Mouse (Mus musculus) embryonic facial prominence, embryonic 15.5 days (tissue): ENCODE data around the gene Cnga2. TPM values are rescaled to one million over a fixed set of nuclear protein-coding genes. Genes with fewer than 3 reads are reported as not detected.
A peak's percentile ranks its signal among the peaks of the same experiment; 100 is the strongest.
"Not testable (repeated sequence)": the region's sequence is repeated elsewhere in the genome, so short reads cannot be mapped to it uniquely, and the experiment has no call there.

Experiments
- ATAC-seq: fragments of 200-750 bp; cut with Nextera tagmentation; 2 replicates; pipeline ENCODE4 v1.8.0; 2017; ENCODE audit warnings: low read depth, moderate TSS enrichment; ENCODE audit not compliant: insufficient number of reproducible peaks, low FRiP score, low TSS enrichment
- H3K27ac ChIP-seq: fragments of 300-500 bp; sonication (generic); replicated peaks from 2 replicates; pipeline ENCODE4 v1.5.1; 2015; ENCODE audit warnings: mild to moderate bottlenecking, inconsistent platforms
- H3K27me3 ChIP-seq: fragments of 300-500 bp; sonication (generic); 2 replicates; pipeline ENCODE4 v1.6.1; 2015; ENCODE audit warnings: inconsistent platforms
- H3K36me3 ChIP-seq: fragments of 300-500 bp; sonication (generic); 2 replicates; pipeline ENCODE4 v1.6.1; 2015; ENCODE audit warnings: mild to moderate bottlenecking, inconsistent platforms
- H3K4me1 ChIP-seq: fragments of 300-500 bp; sonication (generic); 2 replicates; pipeline ENCODE4 v1.6.1; 2015; ENCODE audit warnings: inconsistent platforms
- H3K4me2 ChIP-seq: fragments of 300-500 bp; sonication (generic); replicated peaks from 2 replicates; pipeline ENCODE4 v1.6.1; 2015; ENCODE audit warnings: mild to moderate bottlenecking, inconsistent platforms
- H3K4me3 ChIP-seq: fragments of 300-500 bp; sonication (generic); replicated peaks from 2 replicates; pipeline ENCODE4 v1.5.1; 2015; ENCODE audit warnings: mild to moderate bottlenecking, inconsistent platforms
- H3K9ac ChIP-seq: fragments of 300-500 bp; sonication (generic); 2 replicates; pipeline ENCODE4 v1.6.1; 2015; ENCODE audit warnings: inconsistent platforms
- H3K9me3 ChIP-seq: fragments of 300-500 bp; sonication (generic); replicated peaks from 2 replicates; pipeline ENCODE4 v1.6.1; 2016; ENCODE audit warnings: inconsistent platforms
- WGBS: fragments of 180-500 bp; shearing (Covaris S2); methylation state at CpG from one replicate; pipeline ENCODE4 v1.1.7; 2015; 5-methylcytosine and 5-hydroxymethylcytosine counted together
- polyA plus RNA-seq: library from polyadenylated mRNA; unstranded; fragments of >200 nt; fragmentation: Nextera tagmentation; extraction: Ambion mirVana; gene quantifications from 2 replicates; pipeline ENCODE4 v1.2.1, GENCODE M21; 2015

Cnga2 gene
- 3.0 and 4.2 TPM in 2 replicates for polyA plus RNA-seq

- Histone ChIP-seq H3K27ac (no peak within 1 kb of the TSS), H3K4me2 (no peak within 1 kb of the TSS), H3K9ac (no peak within 1 kb of the TSS), H3K36me3 (no peaks in the 10 kb centered on the region), H3K9me3 (no peaks in the 10 kb centered on the region), H3K4me1 (no peaks in the 10 kb centered on the region), H3K27me3 (0 out of 2 replicates have a peak, but pooled peaks cover 3% of the 10 kb centered on the region), H3K4me3 (no peak within 1 kb of the TSS)
- no peak for ATAC-seq
- 92% methylated on average over 3 of the region's 3 CpGs for WGBS
Measured at GRCm38 (mm10) chrX:71991549-71991948, at the start of gene Cnga2. Gene Cnga2, plus strand, starts transcription at chrX:71991849.

DNA sequence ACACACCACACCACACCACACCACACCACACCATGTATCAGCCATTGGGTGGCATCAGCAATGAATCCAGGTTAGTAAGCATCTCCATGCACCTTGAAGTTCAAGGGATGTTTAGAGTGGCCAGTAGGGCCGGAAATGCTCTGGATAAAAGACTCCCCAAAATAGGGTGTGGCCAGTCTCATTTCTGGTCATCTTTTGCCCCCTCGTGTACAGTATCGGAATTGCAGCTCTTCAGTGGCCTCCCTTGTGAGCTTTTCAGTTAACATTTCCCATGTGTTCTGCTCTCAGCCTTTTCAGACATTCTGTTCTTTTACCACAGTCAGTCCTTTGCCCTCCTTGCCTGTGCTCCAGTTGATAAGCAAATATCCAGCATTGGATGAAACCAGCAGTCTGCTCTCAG lies 45.0 kb upstream of the Cnga2 start:
- Histone ChIP-seq H3K4me2 (no peak overlapping the region), H3K27me3 (peaks cover 6% of the 10 kb centered on the region; the same call in 1 of the 2 replicates), H3K4me1 (no peaks in the 10 kb centered on the region), H3K9ac (no peak overlapping the region), H3K9me3 (no peaks in the 10 kb centered on the region), H3K4me3 (no peak overlapping the region), H3K36me3 (no peaks in the 10 kb centered on the region), H3K27ac (no peak overlapping the region)
- WGBS, result 29% methylated on average over 3 of the region's 3 CpGs
- ATAC-seq, result no peak

DNA sequence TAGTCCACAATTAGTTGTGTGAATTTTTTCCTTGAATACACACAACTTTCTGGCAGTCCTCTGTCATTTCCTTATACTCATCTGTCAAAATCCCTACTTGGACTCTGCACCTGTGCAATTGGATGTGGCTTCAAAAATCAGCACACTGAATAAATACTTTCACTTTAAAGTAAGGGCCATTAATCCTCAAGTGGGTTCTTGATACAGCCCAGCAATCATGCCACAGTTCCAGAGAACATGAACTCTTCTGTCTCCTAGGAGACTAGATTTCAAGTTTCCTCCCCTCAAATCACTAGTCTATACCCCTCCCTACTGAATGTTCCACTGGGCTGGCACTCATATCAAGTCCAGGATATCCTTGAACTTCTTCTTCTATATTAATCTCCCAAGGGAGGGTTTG lies 33.3 kb upstream of the Cnga2 start:
- Histone ChIP-seq H3K27ac (no peak overlapping the region), H3K9me3 (no peaks in the 10 kb centered on the region), H3K4me1 (no peaks in the 10 kb centered on the region), H3K4me2 (no peak overlapping the region), H3K9ac (no peak overlapping the region), H3K36me3 (no peaks in the 10 kb centered on the region), H3K4me3 (no peak overlapping the region), H3K27me3 (no peaks in the 10 kb centered on the region; the same call in none of the 2 replicates)
- ATAC-seq, result no peak

GRCm38 (mm10) chrX:71962073-71963051 lies 29.3 kb upstream of the Cnga2 start, which contains the start of gene Prrg3:
Gene Prrg3, plus strand, starts transcription at chrX:71962624.
- H3K36me3 ChIP-seq, result no peaks in the 10 kb centered on the region
- H3K9ac ChIP-seq, result peak within 1 kb of the TSS; percentile 57
- 19% methylated on average over 57 of the region's 72 CpGs for WGBS
- peak within 1 kb of the TSS; percentile 64 for H3K4me2 ChIP-seq
- no peaks in the 10 kb centered on the region for H3K9me3 ChIP-seq
- ATAC-seq, result peak; percentile 91
- no peaks in the 10 kb centered on the region for H3K4me1 ChIP-seq
- no peak within 1 kb of the TSS for H3K27ac ChIP-seq
- H3K27me3 ChIP-seq, result no peaks in the 10 kb centered on the region; the same call in 1 of the 2 replicates
- peak within 1 kb of the TSS; percentile 53 for H3K4me3 ChIP-seq

DNA sequence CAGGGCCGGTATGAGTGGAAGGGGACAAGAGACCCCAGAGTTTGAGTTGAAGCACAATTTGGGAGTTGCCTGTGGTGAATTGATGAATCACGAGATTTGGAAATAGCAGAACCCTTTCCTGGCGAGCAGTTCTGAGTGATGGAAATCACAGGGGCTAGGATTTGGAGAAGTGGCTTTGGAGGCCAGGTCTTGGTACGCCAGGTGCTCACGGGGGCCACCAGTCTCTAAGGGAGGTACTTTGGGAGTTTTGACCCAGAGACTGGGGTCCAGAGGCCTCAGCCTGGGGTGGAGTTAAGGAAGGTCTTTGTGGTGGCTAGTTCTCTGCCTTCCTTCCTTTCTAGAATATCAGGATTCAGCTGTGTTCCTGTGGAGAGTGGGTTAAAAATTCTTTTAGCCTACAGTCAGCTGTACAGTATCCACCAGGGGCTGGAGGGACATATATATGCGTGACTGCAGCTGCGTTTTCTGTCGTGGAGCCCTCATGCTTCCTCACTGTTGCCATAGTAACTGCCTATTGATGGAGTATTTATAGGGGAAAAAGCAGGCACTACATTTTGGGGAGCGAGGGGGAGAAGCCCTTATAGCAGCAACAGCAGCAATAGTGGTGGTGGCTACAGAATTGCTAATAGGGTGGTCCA lies 28.3 kb upstream of the Cnga2 start:
- no peak for ATAC-seq
- no peaks in the 10 kb centered on the region for H3K36me3 ChIP-seq
- H3K4me1 ChIP-seq, result no peaks in the 10 kb centered on the region
- peak overlapping the region; percentile 64 for H3K4me2 ChIP-seq
- 36% methylated on average over 9 of the region's 9 CpGs for WGBS
- 0 out of 2 replicates have a peak overlapping the region, but pooled peaks have one; percentile 9 for H3K9ac ChIP-seq
- no peaks in the 10 kb centered on the region for H3K9me3 ChIP-seq
- no peak overlapping the region for H3K27ac ChIP-seq
- peak overlapping the region; percentile 53 for H3K4me3 ChIP-seq
- no peaks in the 10 kb centered on the region; the same call in 1 of the 2 replicates for H3K27me3 ChIP-seq

GRCm38 (mm10) chrX:71968216-71968615 lies 23.4 kb upstream of the Cnga2 start:
- Histone ChIP-seq H3K9ac (no peak overlapping the region), H3K27me3 (no peaks in the 10 kb centered on the region), H3K27ac (no peak overlapping the region), H3K9me3 (no peaks in the 10 kb centered on the region), H3K36me3 (no peaks in the 10 kb centered on the region), H3K4me1 (no peaks in the 10 kb centered on the region), H3K4me2 (no peak overlapping the region), H3K4me3 (no peak overlapping the region)
- WGBS, result 74% methylated on average over 1 of the region's 1 CpGs
- no peak for ATAC-seq

DNA sequence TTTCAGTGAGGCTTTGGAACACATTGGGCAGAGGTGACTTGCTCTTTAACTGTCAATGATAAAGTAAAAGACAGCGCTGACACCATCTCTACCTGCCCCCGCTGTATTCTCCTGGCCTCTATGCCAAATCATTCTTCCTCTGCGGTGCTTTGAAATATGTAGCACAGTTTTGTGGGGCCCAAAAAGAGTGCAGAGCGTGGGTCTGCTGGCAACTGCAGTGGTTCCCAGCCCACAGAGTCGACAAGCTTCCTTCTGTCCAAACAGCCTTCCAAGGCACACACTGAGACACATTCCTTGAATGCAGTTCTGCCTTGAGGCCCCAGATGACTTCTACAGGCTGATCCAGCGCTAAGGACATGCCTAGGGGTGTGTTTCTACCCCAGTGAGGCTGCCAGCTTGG lies 22.8 kb upstream of the Cnga2 start:
- 73% methylated on average over 6 of the region's 6 CpGs for WGBS
- no peaks in the 10 kb centered on the region for H3K27me3 ChIP-seq
- H3K4me1 ChIP-seq, result no peaks in the 10 kb centered on the region
- no peaks in the 10 kb centered on the region for H3K36me3 ChIP-seq
- H3K9me3 ChIP-seq, result no peaks in the 10 kb centered on the region
- H3K4me2 ChIP-seq, result no peak overlapping the region
- no peak overlapping the region for H3K27ac ChIP-seq
- H3K4me3 ChIP-seq, result no peak overlapping the region
- H3K9ac ChIP-seq, result no peak overlapping the region
- no peak for ATAC-seq

DNA sequence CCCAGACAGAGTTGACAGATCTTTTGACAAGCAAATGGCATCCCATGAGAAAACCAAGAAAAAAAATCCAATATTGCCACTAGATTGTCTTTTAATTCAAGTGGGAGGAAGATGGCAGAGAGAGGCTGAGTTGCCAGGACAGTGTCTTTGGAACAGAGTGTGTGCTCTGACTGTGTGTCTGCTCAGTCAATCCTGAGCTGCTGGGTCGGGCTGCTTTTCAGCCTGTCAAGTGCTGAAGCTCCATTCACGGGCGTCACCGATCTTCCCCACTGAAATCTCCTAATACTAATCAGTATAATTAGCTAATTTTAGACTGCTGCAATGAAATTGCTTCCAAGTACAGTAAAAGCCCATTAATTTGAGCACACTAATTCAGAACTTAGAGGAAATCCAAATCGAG lies 20.3 kb upstream of the Cnga2 start:
- ATAC-seq, result no peak
- 62% methylated on average over 5 of the region's 5 CpGs for WGBS

DNA sequence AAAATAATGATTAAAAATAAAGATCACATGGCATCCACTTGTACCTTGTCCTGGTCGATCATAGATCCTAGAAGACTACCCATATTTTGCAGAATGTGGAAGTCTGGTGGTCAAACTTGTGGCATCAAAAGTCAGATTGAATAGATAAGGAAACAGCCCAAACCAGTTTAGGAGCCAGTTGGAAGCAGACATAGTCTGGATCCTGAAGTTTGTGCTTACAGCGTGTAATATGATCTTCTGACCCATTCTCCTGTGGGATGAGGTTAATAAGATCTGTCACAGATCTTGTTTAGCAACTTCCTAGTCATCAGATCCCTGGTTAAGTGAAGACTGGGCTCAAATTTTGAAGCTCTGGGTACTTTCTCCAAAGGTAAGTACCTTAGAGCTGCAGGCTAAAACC lies 19.0 kb upstream of the Cnga2 start, which contains the start of gene Fate1:
Gene Fate1 (plus strand): TSS at position 301 of the 400 bp plus-strand sequence.
- no peaks in the 10 kb centered on the region for H3K9me3 ChIP-seq
- WGBS, result 49% methylated on average over 2 of the region's 2 CpGs

More for the DNA sequence above, 20.3 kb upstream of the Cnga2 start:
- no peak overlapping the region for H3K4me2 ChIP-seq
- H3K4me3 ChIP-seq, result no peak overlapping the region
- no peaks in the 10 kb centered on the region for H3K27me3 ChIP-seq
- no peak overlapping the region for H3K27ac ChIP-seq
- no peaks in the 10 kb centered on the region for H3K9me3 ChIP-seq
- H3K9ac ChIP-seq, result no peak overlapping the region
- H3K36me3 ChIP-seq, result no peaks in the 10 kb centered on the region
- H3K4me1 ChIP-seq, result no peaks in the 10 kb centered on the region

DNA sequence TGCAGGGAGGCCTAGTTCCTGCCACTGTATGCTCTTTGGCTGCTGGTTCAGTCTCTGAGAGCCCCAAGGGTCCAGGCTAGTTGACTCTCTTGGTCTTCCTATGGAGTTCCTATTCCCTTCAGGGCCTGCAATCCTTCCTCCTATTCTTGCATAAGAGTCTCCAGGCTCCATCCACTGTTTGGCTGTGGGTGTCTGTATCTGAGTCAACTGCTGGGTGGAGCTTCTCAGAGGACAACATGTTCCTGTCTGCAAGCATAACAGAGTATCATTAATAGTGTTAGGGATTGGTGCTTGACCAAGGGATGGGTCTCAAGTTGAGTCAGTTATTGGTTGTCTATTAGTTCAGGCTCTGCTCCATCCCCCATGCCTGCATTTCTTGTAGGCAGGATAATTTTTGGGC lies 14.0 kb upstream of the Cnga2 start:
- not testable (repeated sequence) for ATAC-seq, H3K4me3 ChIP-seq, H3K27ac ChIP-seq, H3K4me1 ChIP-seq, H3K36me3 ChIP-seq, H3K4me2 ChIP-seq, H3K9ac ChIP-seq, H3K27me3 ChIP-seq, H3K9me3 ChIP-seq

More for the DNA sequence above, 19.0 kb upstream of the Cnga2 start, which contains the start of gene Fate1:
- Histone ChIP-seq H3K36me3 (no peaks in the 10 kb centered on the region), H3K27me3 (no peaks in the 10 kb centered on the region), H3K27ac (no peak within 1 kb of the TSS), H3K4me1 (no peaks in the 10 kb centered on the region), H3K4me3 (no peak within 1 kb of the TSS), H3K4me2 (no peak within 1 kb of the TSS), H3K9ac (no peak within 1 kb of the TSS)
- no peak for ATAC-seq

DNA sequence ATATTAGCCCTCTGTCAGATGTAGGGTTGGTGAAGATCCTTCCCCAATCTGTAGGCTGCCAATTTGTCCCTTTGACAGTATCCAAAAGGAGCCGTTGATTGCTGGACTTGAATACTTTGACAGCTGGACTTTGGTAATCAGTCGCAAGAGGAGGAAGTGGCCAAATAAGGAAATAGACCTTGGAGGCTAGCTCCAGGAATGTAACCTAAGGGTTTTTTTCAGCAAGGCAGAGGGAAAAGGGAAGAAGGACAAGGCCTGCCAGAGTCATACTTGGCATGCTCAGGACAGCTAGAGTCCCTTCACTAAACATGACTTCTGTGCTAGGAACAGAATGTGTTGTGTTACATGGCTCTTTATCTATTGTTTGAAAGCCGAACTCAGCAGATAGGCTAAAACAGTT lies 11.2 kb upstream of the Cnga2 start:
- no peak overlapping the region for H3K27ac ChIP-seq
- H3K4me2 ChIP-seq, result no peak overlapping the region
- ATAC-seq, result no peak
- H3K36me3 ChIP-seq, result no peaks in the 10 kb centered on the region
- no peak overlapping the region for H3K9ac ChIP-seq
- WGBS, result 59% methylated on average over 3 of the region's 3 CpGs
- no peaks in the 10 kb centered on the region for H3K4me1 ChIP-seq
- H3K27me3 ChIP-seq, result no peaks in the 10 kb centered on the region
- no peaks in the 10 kb centered on the region for H3K9me3 ChIP-seq
- no peak overlapping the region for H3K4me3 ChIP-seq
